Mouse (Mus musculus) neural tube, embryonic 14.5 days (tissue): ENCODE data around the gene Iqgap1. TPM values are rescaled to one million over a fixed set of nuclear protein-coding genes. Genes with fewer than 3 reads are reported as not detected.

ENCODE experiments used
- ATAC-seq: fragments of 200-750 bp; cut with Nextera tagmentation; 2 replicates; pipeline ENCODE4 v1.8.0; 2017; ENCODE audit warnings: low read depth, mild to moderate bottlenecking, moderate TSS enrichment, moderate library complexity
- H3K27ac ChIP-seq: fragments of 300-500 bp; sonication (generic); 2 replicates; pipeline ENCODE4 v1.5.1; 2014; ENCODE audit warnings: low read depth, mild to moderate bottlenecking, control low read depth, low read length, moderate library complexity, mixed read lengths
- H3K27me3 ChIP-seq: fragments of 300-500 bp; sonication (generic); 2 replicates; pipeline ENCODE4 v1.6.1; 2014; ENCODE audit warnings: low read length; ENCODE audit not compliant: control insufficient read depth, insufficient read depth
- H3K36me3 ChIP-seq: fragments of 300-500 bp; sonication (generic); 2 replicates; pipeline ENCODE4 v1.6.1; 2014; ENCODE audit warnings: low read length, mixed read lengths; ENCODE audit not compliant: control insufficient read depth, insufficient read depth
- H3K4me1 ChIP-seq: fragments of 300-500 bp; sonication (generic); 2 replicates; pipeline ENCODE4 v1.6.1; 2014; ENCODE audit warnings: low read length; ENCODE audit not compliant: control insufficient read depth, insufficient read depth
- H3K4me2 ChIP-seq: fragments of 300-500 bp; sonication (generic); 2 replicates; pipeline ENCODE4 v1.6.1; 2014; ENCODE audit warnings: mild to moderate bottlenecking, low read depth, low read length, control low read depth
- H3K4me3 ChIP-seq: fragments of 300-500 bp; sonication (generic); 2 replicates; pipeline ENCODE4 v1.5.1; 2014; ENCODE audit warnings: low read depth, low read length, control low read depth, mixed read lengths
- H3K9ac ChIP-seq: fragments of 300-500 bp; sonication (generic); replicated peaks from 2 replicates; pipeline ENCODE4 v1.6.1; 2014; ENCODE audit warnings: low read depth, mild to moderate bottlenecking, control low read depth, low read length, mixed read lengths
- H3K9me3 ChIP-seq: fragments of 300-500 bp; sonication (generic); 2 replicates; pipeline ENCODE4 v1.6.1; 2016; ENCODE audit warnings: low read length; ENCODE audit not compliant: control insufficient read depth
- WGBS: fragments of 180-500 bp; shearing (Covaris S2); extraction: QIAGEN DNeasy Blood & Tissue Kit; methylation state at CpG from one replicate; pipeline ENCODE4 v1.1.7; 2014; 5-methylcytosine and 5-hydroxymethylcytosine counted together
- polyA plus RNA-seq: library from polyadenylated mRNA; unstranded; fragments of >200 nt; fragmentation: Nextera tagmentation; extraction: Ambion mirVana; gene quantifications from 2 replicates; pipeline ENCODE4 v1.2.1, GENCODE M21; 2014

Gene Iqgap1
- polyA plus RNA-seq, 1 experiment from 2014 or later, result 15.8 TPM

DNA sequence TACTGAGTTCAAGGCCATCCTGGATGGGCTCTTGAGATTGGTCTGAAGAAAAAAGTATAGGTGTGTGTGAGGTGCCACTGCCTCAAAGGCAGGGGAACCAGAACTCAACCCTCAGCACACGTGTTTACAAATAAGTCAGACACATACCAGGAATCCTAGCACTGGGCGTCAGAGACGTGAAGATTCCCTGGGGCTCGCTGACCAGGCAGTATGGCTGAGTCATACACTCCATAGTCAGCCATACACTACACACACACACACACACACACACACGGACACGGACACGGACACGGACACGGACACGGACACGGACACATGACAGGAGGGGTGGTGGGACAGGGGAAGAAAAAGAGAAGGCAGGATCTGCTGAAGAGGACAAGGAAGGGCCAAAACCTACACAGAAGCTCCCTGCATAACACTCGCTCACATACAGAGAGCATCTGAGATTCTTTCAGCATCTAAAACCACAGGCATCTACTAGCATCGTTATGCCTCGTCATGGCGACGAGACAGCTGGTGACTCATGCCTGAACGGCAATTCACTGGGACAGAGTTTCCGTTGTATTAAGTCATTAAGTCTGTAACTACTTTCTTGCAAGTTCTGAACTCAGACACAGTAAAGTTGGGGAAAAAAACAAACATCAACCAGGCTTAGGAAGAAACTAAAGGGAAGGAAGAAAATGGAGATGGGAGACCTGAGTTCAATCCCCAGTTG, 2.5 kb upstream of the Iqgap1 start:
- ATAC-seq, result no peak
- no peak overlapping the region for H3K9ac ChIP-seq
- no peaks in the 10 kb centered on the region for H3K9me3 ChIP-seq
- no peaks in the 10 kb centered on the region for H3K4me1 ChIP-seq
- H3K27ac ChIP-seq, result no peak overlapping the region
- no peaks in the 10 kb centered on the region for H3K27me3 ChIP-seq
- H3K4me2 ChIP-seq, result no peak overlapping the region
- 70% methylated on average over 18 of the region's 18 CpGs for WGBS
- no peaks in the 10 kb centered on the region for H3K36me3 ChIP-seq
- no peak overlapping the region for H3K4me3 ChIP-seq

DNA sequence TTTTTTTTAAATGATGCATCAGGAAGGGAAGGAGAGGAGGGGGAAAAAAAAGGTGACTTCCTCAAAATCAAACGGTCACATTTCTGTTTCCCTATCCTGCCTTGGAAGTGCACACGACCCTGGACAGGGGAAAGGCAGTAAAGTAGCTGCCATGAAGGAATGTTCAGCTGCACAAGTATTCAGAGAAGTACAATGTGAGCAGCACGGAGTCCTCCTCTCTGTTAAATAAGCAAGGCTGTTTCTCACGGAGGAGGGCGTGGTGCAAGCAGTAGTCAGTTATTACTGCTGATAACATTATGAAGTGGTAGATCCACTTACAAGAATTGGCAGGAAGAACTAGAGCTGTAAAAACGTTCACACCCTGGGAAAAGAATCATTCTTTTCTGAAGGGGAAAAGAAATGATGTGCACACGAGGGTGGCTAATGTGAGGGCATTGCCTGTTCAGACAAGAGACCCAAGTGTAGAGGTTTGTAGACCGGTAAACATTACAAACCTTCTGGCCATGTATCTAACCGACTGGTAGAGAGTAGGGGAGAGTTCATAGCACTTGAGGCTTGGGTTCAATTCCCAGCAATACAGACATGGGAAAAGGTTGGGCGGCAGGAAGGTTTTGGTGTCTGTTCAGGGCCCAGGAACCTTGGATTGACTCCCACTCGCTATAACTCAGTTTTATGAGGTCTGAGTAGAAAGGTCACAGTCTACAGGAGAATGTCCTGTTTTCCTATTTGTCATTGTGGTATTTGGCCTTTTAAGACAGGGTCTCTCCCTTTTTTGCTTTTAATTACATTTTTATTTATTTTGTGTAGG, 1.7 kb downstream of the Iqgap1 start:
- 67% methylated on average over 11 of the region's 11 CpGs for WGBS
- no peak for ATAC-seq
- Histone ChIP-seq H3K4me1 (no peaks in the 10 kb centered on the region), H3K27me3 (no peaks in the 10 kb centered on the region), H3K36me3 (no peaks in the 10 kb centered on the region), H3K9ac (no peak overlapping the region), H3K4me3 (no peak overlapping the region), H3K27ac (no peak overlapping the region), H3K9me3 (no peaks in the 10 kb centered on the region), H3K4me2 (no peak overlapping the region)

DNA sequence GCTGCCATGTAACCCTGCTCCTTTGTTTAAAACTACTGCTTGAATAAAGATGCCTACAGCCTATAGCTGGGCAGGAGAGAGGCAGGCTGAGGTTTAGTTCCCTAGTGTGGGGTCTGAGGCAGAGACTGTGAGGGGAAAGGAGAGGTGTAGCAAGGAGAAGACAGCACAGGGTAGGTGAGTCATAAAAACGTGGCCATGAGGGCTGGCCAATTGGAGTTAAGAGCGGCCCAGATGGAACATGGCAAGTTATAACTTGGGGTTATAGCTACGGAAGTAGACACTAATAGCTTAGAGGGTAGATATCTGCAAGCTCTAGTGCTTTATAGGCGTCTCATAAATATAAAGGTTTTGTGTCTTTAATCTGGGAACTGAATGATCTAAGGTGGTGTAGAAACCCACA, 2.5 kb downstream of the Iqgap1 start:
- Histone ChIP-seq H3K9me3 (no peaks in the 10 kb centered on the region), H3K27me3 (no peaks in the 10 kb centered on the region), H3K4me2 (no peak overlapping the region), H3K36me3 (no peaks in the 10 kb centered on the region), H3K4me3 (no peak overlapping the region), H3K27ac (no peak overlapping the region), H3K4me1 (no peaks in the 10 kb centered on the region), H3K9ac (no peak overlapping the region)
- 79% methylated on average over 4 of the region's 4 CpGs for WGBS
- ATAC-seq, result no peak

DNA sequence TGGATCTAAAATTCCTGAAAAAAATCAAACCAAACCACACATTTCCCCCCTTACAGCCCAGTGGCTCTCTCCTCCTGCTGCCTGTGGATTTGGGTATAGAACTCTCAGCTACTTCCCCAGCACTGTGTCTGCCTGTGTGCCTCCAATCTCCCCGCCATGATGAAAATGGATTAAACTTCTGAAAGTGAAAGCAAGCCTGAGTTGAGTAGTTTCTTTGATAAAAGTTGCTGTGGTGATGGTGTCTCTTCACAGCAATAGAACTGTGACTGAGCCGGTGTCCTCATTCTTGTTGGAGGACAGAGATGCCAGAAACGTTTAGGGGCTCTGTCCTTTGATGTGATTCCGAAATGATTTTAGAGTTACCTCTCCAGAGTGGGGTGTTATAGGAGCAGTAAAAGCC, 4.9 kb downstream of the Iqgap1 start:
- no peak overlapping the region for H3K4me2 ChIP-seq
- no peaks in the 10 kb centered on the region for H3K9me3 ChIP-seq
- H3K27ac ChIP-seq, result no peak overlapping the region
- H3K27me3 ChIP-seq, result no peaks in the 10 kb centered on the region
- WGBS, result 66% methylated on average over 4 of the region's 4 CpGs
- no peak overlapping the region for H3K4me3 ChIP-seq
- ATAC-seq, result no peak
- no peaks in the 10 kb centered on the region for H3K36me3 ChIP-seq
- H3K4me1 ChIP-seq, result no peaks in the 10 kb centered on the region
- no peak overlapping the region for H3K9ac ChIP-seq

DNA sequence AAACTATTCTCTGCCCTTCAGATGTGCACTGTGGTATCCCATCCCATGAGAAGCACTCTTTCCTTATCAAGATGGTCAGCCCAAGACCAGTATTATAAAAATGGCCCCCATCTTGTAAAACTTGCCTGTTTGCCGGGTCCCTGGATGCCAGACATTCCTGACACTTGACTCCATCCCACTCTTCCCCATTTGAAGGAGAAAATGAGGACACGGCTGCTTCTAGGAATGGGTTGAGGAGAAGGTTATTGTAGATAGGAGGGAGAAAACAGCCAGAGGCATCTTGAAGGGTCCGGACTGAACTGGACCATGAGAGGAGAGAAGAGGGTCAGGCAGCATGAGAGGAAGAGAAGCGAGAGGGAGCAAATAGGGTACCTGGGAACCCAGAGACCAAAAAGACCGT, 9.1 kb downstream of the Iqgap1 start:
- Histone ChIP-seq H3K9ac (no peak overlapping the region), H3K4me3 (no peak overlapping the region), H3K27ac (no peak overlapping the region), H3K27me3 (no peaks in the 10 kb centered on the region), H3K4me2 (no peak overlapping the region), H3K4me1 (no peaks in the 10 kb centered on the region), H3K9me3 (no peaks in the 10 kb centered on the region), H3K36me3 (no peaks in the 10 kb centered on the region)
- no peak for ATAC-seq
- WGBS, result 78% methylated on average over 5 of the region's 5 CpGs

DNA sequence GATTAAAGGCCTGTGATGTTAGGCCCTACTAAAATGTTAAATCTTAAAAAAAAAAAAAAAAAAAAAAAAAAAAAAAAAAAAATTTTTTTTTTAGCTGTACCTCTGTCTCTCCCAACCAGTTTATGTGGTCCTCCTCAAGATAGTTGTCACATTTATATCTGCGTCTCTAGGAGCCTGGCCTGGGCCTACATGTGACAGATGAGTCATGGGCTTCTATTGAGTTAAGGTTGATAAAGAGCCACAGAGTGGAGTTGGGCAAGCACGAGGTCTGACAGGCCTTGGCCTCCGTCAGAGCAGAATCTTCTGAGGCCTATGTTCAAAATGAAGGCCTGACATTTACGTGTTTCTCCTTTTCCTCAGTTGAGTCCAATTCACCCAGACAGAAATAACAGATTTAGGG, 12.4 kb downstream of the Iqgap1 start:
- no peaks in the 10 kb centered on the region for H3K36me3 ChIP-seq
- ATAC-seq, result no peak
- no peaks in the 10 kb centered on the region for H3K27me3 ChIP-seq
- no peak overlapping the region for H3K4me3 ChIP-seq
- no peak overlapping the region for H3K9ac ChIP-seq
- H3K9me3 ChIP-seq, result no peaks in the 10 kb centered on the region
- no peaks in the 10 kb centered on the region for H3K4me1 ChIP-seq
- no peak overlapping the region for H3K27ac ChIP-seq
- WGBS, result 89% methylated on average over 4 of the region's 4 CpGs
- H3K4me2 ChIP-seq, result no peak overlapping the region

DNA sequence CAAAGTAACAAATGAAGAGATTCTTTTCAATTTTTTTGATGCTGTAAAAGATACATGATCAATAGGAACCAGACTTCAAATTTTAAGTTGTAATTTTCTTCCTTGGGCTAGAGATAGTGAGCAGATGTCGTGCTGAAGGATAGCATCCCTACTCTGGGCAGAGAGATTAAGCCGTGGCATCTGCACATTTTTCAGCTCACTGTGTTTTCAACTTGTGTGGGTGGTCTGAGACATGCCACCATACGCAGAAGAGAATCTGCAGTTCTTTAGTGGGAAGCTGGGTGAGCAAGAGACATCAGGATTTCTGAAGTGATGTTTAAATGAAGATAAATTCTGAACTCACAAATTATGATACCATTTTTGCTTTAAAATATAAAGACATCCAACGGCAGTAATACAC, 19.4 kb downstream of the Iqgap1 start:
- Histone ChIP-seq H3K4me3 (no peak overlapping the region), H3K27ac (no peak overlapping the region), H3K36me3 (no peaks in the 10 kb centered on the region), H3K9ac (no peak overlapping the region), H3K27me3 (peaks cover 3% of the 10 kb centered on the region; the same call in 1 of the 2 replicates), H3K9me3 (no peaks in the 10 kb centered on the region), H3K4me2 (no peak overlapping the region), H3K4me1 (peaks cover 11% of the 10 kb centered on the region; the same call in 1 of the 2 replicates)
- ATAC-seq, result no peak
- 80% methylated on average over 4 of the region's 4 CpGs for WGBS

DNA sequence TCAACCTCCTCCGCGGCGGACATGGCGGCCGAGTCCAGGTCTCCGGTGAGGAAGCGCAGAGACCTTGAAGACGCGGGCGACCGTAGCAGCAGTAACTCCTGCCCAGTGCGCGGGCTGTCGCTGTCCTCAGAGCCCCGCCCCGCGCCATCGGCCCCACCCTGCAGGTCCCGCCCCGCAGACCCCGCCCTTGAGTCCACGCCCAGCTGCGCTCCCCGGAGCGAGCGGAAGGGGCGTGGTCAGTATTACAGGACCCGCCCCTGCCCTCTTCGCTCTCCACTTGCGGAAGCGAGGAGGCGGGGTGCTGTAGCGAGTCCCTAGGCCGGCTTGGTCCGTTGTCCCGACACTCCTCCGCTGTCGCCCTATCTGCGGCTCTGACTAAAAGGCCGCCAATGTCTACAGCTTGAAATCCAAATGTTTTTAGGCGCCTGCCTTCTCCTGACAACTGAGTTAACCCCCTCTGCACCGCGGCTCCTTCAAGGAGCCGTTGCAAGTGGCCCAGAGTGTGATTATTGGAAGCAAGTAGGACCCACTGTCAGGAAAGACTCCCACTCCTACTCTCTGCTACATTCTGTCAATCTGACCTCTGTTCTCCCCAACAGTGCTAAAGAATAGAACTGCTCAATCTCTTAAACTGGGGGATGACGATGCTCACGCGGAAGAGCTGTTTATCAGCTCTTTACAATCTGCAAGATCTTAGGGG, 22.5 kb downstream of the Iqgap1 start:
- Histone ChIP-seq H3K4me2 (peak overlapping the region; percentile 77), H3K9me3 (no peaks in the 10 kb centered on the region), H3K4me3 (peak overlapping the region; percentile 91), H3K9ac (peak overlapping the region; percentile 76), H3K27me3 (peaks cover 3% of the 10 kb centered on the region; the same call in 1 of the 2 replicates), H3K27ac (peak overlapping the region; percentile 71), H3K36me3 (peaks cover 5% of the 10 kb centered on the region; the same call in 1 of the 2 replicates), H3K4me1 (peaks cover 11% of the 10 kb centered on the region; the same call in 1 of the 2 replicates)
- under 1% methylated on average over 41 of the region's 47 CpGs for WGBS
- ATAC-seq, result peak; percentile 97
